In genomic region chr2:144763706-144764105, GRCm38 (mm10) we compare ENCODE assay signal across 29 mouse cellular contexts. TPM values are rescaled to one million over a fixed set of nuclear protein-coding genes. Genes with fewer than 3 reads are reported as not detected.
"Had no signal": no experiment of that assay in that cellular context is flagged by ENCODE, and none has a peak within 500 bp of the region (broad histone marks: within the 10 kb centered on the region; RNA-seq: fewer than 3 reads in every experiment).

No protein-coding gene starts in this region.

- H3K4me1 ChIP-seq: kidney, embryonic 15.5 days; megakaryocyte, embryonic 14.5 days; neural tube, embryonic 12.5 days; neural tube, embryonic 15.5 days had no signal

- H3K36me3 ChIP-seq: kidney, embryonic 15.5 days; lung, embryonic 15.5 days; neural tube, embryonic 12.5 days had no signal

- H3K9ac ChIP-seq: kidney, embryonic 15.5 days; liver, embryonic 14.5 days; lung, embryonic 15.5 days; neural tube, embryonic 12.5 days; neural tube, embryonic 15.5 days had no signal

- H3K4me2 ChIP-seq: kidney, embryonic 15.5 days; lung, embryonic 15.5 days; neural tube, embryonic 12.5 days; neural tube, embryonic 15.5 days had no signal

- H3K27ac ChIP-seq: kidney, embryonic 15.5 days; left cerebral cortex, adult 2 months; liver, embryonic 14.5 days; lung, embryonic 15.5 days; neural tube, embryonic 12.5 days; neural tube, embryonic 15.5 days; stomach, postnatal 0 days had no signal

- DNase-seq: kidney, adult 11 months; kidney, adult 8-10 months; kidney, postnatal 10 days; kidney, postnatal 36 days; layer of hippocampus, postnatal 36 days; lung, adult 18-20 months; lung, postnatal 10 days; lung, postnatal 36 days; right cerebral cortex, adult 18-20 months; right cerebral cortex, postnatal 14 days; right cerebral cortex, postnatal 4 days; thymus, adult 2 months; thymus, postnatal 14 days; thymus, postnatal 4 days had no signal

- H3K9me3 ChIP-seq: kidney, embryonic 15.5 days; lung, embryonic 15.5 days; neural tube, embryonic 15.5 days had no signal

- H3K27me3 ChIP-seq: kidney, embryonic 15.5 days; lung, embryonic 15.5 days; megakaryocyte, embryonic 14.5 days; neural tube, embryonic 12.5 days; neural tube, embryonic 15.5 days had no signal

- H3K4me3 ChIP-seq: kidney, embryonic 15.5 days; left cerebral cortex, adult 2 months; lung, embryonic 15.5 days; megakaryocyte, embryonic 14.5 days; neural tube, embryonic 12.5 days; neural tube, embryonic 15.5 days had no signal

RNA-seq across cellular contexts. Expression of gene Scp2d1, which starts 59.8 kb away (rescaled TPM):
- total RNA-seq: layer of hippocampus, postnatal 10 days; layer of hippocampus, postnatal 36 days; left cerebral cortex, adult 2 months; left cerebral cortex, postnatal 10 days; left cerebral cortex, postnatal 36 days; liver, adult 2 months had no signal
- polyA plus RNA-seq: kidney, embryonic 15.5 days; limb, embryonic 11.5 days; limb, embryonic 14.5 days; liver, adult 2 months; liver, embryonic 14.5 days; lung, embryonic 15.5 days; neural tube, embryonic 12.5 days; neural tube, embryonic 15.5 days; stomach, embryonic 14.5 days; stomach, postnatal 0 days; thymus, adult 2 months had no signal
